Mouse (Mus musculus) intestine, embryonic 15.5 days (tissue): ENCODE results near the gene Gm43720. TPM values are rescaled to one million over a fixed set of nuclear protein-coding genes. Genes with fewer than 3 reads are reported as not detected.
A peak's percentile ranks its signal among the peaks of the same experiment; 100 is the strongest.

ENCODE experiments used
- ATAC-seq: fragments of 200-750 bp; cut with Nextera tagmentation; 2 replicates; pipeline ENCODE4 v1.8.0; 2017; ENCODE audit warnings: moderate TSS enrichment, moderate library complexity
- H3K27ac ChIP-seq: fragments of 300-500 bp; sonication (generic); 2 replicates; pipeline ENCODE4 v1.5.1; 2015; ENCODE audit warnings: mild to moderate bottlenecking, inconsistent platforms
- H3K27me3 ChIP-seq: fragments of 300-500 bp; sonication (generic); replicated peaks from 2 replicates; pipeline ENCODE4 v1.6.1; 2015; ENCODE audit warnings: inconsistent platforms
- H3K36me3 ChIP-seq: fragments of 300-500 bp; sonication (generic); 2 replicates; pipeline ENCODE4 v1.6.1; 2015; ENCODE audit warnings: inconsistent platforms
- H3K4me1 ChIP-seq: fragments of 300-500 bp; sonication (generic); replicated peaks from 2 replicates; pipeline ENCODE4 v1.6.1; 2015; ENCODE audit warnings: inconsistent platforms
- H3K4me2 ChIP-seq: fragments of 300-500 bp; sonication (generic); replicated peaks from 2 replicates; pipeline ENCODE4 v1.6.1; 2015; ENCODE audit warnings: mild to moderate bottlenecking, inconsistent platforms
- H3K4me3 ChIP-seq: fragments of 300-500 bp; sonication (generic); replicated peaks from 2 replicates; pipeline ENCODE4 v1.5.1; 2015; ENCODE audit warnings: inconsistent platforms
- H3K9ac ChIP-seq: fragments of 300-500 bp; sonication (generic); 2 replicates; pipeline ENCODE4 v1.6.1; 2015; ENCODE audit warnings: inconsistent platforms
- H3K9me3 ChIP-seq: fragments of 300-500 bp; sonication (generic); 2 replicates; pipeline ENCODE4 v1.6.1; 2016; ENCODE audit warnings: inconsistent platforms
- WGBS: fragments of 180-500 bp; shearing (Covaris S2); methylation state at CpG from one replicate; pipeline ENCODE4 v1.1.7; 2015; 5-methylcytosine and 5-hydroxymethylcytosine counted together
- polyA plus RNA-seq: library from polyadenylated mRNA; unstranded; fragments of >200 nt; fragmentation: Nextera tagmentation; extraction: Ambion mirVana; gene quantifications from 2 replicates; pipeline ENCODE4 v1.2.1, GENCODE M21; 2015

The Gm43720 gene
- polyA plus RNA-seq, 1 experiment from 2014 or later = not detected

DNA sequence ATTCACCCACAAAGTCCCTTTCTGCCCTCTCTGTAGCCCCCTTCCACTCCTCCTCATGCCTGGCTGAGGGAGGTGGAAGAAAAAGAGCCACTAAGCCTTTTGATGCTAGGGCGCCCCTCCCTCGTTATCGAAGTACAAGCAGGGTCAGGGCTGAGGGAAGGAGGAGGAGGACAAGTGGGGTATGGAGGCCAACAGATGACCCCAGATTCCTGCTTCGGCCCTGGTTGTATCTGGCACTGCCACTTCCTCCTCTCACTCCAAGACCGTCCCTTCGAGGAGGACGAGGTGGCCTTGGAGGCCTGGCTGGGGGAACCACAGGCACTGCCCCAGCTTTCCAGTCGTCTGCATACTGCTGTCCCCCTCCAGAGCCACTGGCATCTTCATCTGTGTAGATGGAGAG lies 5.6 kb downstream of the Gm43720 start:
- no peak overlapping the region for H3K27ac ChIP-seq
- no peak for ATAC-seq
- 80% methylated on average over 8 of the region's 8 CpGs for WGBS
- H3K27me3 ChIP-seq = no peaks in the 10 kb centered on the region
- H3K4me1 ChIP-seq = peaks cover 17% of the 10 kb centered on the region; the same call in 1 of the 2 replicates
- H3K36me3 ChIP-seq = no peaks in the 10 kb centered on the region
- H3K9ac ChIP-seq = no peak overlapping the region
- H3K9me3 ChIP-seq = no peaks in the 10 kb centered on the region
- no peak overlapping the region for H3K4me3 ChIP-seq
- no peak overlapping the region for H3K4me2 ChIP-seq

DNA sequence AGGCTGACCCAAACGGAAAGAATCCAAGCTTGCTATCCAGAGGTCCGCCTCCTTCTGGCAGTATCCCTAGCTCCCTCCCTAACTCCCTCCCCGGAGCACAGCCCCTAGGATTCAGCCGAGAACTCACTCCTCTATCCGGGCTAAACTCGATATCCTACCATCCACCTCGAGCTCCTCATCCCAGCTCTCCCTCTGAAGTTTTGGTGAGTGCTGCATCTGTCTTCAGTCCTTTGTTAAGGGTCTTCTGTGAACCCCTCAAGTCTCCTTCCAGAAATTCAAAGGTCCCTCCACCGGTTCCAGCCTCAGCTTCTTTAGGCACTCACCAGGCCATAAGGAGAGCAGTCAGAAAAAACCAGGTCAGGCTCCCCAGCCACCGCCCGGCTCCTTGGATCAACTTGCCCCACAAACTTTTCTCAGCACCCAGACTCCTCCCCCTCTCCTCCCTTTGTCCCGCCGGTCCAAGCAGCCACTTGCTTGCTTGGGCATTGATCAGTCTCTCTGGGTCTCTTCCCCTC lies 7.3 kb downstream of the Gm43720 start, which contains the start of gene Gal3st4:
Gene Gal3st4 (minus strand): TSS at position 432 of the 515 bp plus-strand sequence.
- Histone ChIP-seq H3K36me3 (no peaks in the 10 kb centered on the region), H3K27me3 (no peaks in the 10 kb centered on the region), H3K27ac (peak within 1 kb of the TSS; percentile 36; the same call in 1 of the 2 replicates), H3K4me1 (peaks cover 10% of the 10 kb centered on the region; the same call in 1 of the 2 replicates), H3K9ac (peak within 1 kb of the TSS; percentile 37), H3K4me3 (peak within 1 kb of the TSS; percentile 15; the same call in 1 of the 2 replicates), H3K4me2 (peak within 1 kb of the TSS; percentile 52), H3K9me3 (no peaks in the 10 kb centered on the region)
- WGBS = 3% methylated on average over 12 of the region's 12 CpGs
- peak; percentile 57; the same call in 1 of the 2 replicates for ATAC-seq

DNA sequence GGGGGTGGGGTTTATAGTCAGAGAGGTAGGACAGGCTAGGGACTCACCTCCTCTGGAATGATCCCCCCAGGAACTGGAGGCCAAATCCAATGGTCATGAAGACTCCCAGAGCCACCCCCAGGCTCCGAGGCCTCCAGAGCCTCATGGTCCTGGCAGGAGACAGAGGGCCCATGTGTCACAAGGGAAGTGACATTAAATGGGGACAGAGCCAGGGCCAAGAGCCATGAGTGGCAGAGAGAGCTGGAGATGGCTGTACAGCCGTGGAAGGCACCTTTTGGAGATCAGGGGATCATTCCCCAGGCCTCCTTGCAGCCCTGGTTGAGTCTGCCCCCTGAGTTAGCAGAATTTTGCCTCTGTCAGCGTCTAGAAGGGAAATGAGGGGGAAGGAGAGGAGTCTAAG lies 8.5 kb downstream of the Gm43720 start:
- H3K4me2 ChIP-seq = no peak overlapping the region
- H3K4me3 ChIP-seq = no peak overlapping the region
- no peaks in the 10 kb centered on the region for H3K27me3 ChIP-seq
- 70% methylated on average over 3 of the region's 3 CpGs for WGBS
- H3K4me1 ChIP-seq = peaks cover 10% of the 10 kb centered on the region; the same call in 1 of the 2 replicates
- H3K9ac ChIP-seq = no peak overlapping the region
- no peak for ATAC-seq
- H3K9me3 ChIP-seq = no peaks in the 10 kb centered on the region
- peaks cover 1% of the 10 kb centered on the region; the same call in 1 of the 2 replicates for H3K36me3 ChIP-seq
- H3K27ac ChIP-seq = no peak overlapping the region

DNA sequence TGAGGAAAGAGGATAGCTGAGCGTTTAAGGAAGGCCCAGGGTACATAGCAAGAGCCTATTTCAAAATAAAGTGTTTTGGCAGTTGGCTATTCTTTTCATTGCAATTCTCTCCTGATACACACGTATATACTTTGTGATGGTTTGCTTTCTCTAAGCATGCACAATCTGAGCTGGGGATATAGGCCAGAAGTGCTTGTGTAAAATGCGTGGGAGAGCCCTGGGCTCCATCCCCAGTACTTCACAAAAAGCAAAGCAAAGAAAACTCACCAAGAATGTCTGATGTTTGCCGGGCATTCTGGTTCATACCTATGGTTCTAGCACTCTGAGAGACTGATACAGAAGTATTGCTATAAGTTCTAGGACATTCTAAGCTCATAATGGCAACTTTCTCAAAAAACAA lies 10.8 kb downstream of the Gm43720 start:
- WGBS = 73% methylated on average over 4 of the region's 4 CpGs
- H3K27ac ChIP-seq = no peak overlapping the region
- peaks cover 3% of the 10 kb centered on the region; the same call in 1 of the 2 replicates for H3K36me3 ChIP-seq
- no peaks in the 10 kb centered on the region for H3K27me3 ChIP-seq
- no peak for ATAC-seq
- H3K9me3 ChIP-seq = no peaks in the 10 kb centered on the region
- no peak overlapping the region for H3K9ac ChIP-seq
- no peak overlapping the region for H3K4me2 ChIP-seq
- H3K4me1 ChIP-seq = peaks cover 4% of the 10 kb centered on the region
- no peak overlapping the region for H3K4me3 ChIP-seq

DNA sequence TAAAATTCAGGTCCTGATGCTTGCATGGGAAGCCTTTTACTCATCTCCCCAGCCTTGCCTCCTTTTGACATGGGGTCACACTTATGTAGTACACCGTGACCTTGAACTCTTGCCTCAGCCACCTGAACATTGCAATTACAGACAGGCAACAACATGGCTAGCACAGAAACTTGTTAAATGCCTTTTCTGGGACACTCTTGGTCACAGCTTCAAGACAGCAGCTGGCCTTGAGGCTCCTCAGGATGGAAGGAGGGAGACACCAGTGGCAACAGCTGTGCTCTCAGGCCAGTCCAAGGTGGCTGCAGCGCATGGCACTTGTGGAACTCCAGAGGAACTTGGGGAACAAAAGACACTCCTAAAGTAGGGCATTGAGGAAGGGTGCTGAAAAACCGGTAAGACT lies 12.6 kb downstream of the Gm43720 start:
- H3K9me3 ChIP-seq = no peaks in the 10 kb centered on the region
- peaks cover 3% of the 10 kb centered on the region; the same call in 1 of the 2 replicates for H3K36me3 ChIP-seq
- H3K9ac ChIP-seq = no peak overlapping the region
- 82% methylated on average over 3 of the region's 3 CpGs for WGBS
- H3K27ac ChIP-seq = no peak overlapping the region
- H3K27me3 ChIP-seq = no peaks in the 10 kb centered on the region
- H3K4me1 ChIP-seq = peaks cover 17% of the 10 kb centered on the region
- no peak for ATAC-seq
- no peak overlapping the region for H3K4me2 ChIP-seq
- H3K4me3 ChIP-seq = no peak overlapping the region

DNA sequence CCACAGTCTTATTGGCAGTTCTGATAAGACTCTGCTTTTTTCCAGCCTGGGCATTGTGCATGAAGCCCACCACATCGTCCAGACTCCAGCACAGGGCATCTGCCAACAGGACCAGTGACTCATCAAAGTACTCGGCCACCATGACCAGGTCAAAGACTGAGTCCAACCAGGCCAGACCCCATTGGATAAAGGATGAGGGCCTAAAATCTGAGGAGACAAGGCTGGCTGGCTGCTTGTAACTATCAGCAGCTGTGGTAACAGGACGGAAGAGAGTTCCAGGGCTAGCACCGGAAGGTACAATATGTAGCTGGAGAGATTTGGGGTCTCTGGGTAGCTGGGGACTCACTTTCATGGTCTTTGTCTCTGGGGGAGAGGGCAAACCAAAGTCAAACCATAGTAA lies 14.0 kb downstream of the Gm43720 start:
- WGBS = 95% methylated on average over 4 of the region's 4 CpGs
- ATAC-seq = no peak
- H3K9ac ChIP-seq = no peak overlapping the region

DNA sequence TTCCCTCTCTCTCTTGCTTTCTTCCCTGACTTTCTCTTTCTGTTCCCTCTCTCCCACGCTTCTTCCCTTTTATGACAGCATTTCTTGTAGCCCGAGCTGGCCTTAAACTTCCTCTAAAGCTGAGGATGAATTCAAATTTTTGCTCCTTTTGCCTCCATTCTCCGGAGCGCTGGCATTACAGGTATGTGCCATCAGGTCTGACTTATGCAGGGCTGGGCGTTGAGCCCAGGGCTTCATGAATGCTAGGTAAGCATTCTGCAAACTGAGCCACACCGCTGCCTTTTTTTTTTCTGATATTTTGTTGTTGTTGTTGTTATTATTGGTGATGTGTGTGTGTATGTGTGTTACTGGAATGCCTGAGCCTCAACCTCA lies 15.6 kb downstream of the Gm43720 start:
- Histone ChIP-seq H3K36me3 (peaks cover 17% of the 10 kb centered on the region), H3K27ac (no peak overlapping the region), H3K9ac (peak overlapping the region; percentile 84), H3K27me3 (no peaks in the 10 kb centered on the region), H3K4me2 (peak overlapping the region; percentile 92), H3K9me3 (no peaks in the 10 kb centered on the region), H3K4me1 (peaks cover 21% of the 10 kb centered on the region), H3K4me3 (peak overlapping the region; percentile 80)
- WGBS = 12% methylated on average over 6 of the region's 6 CpGs
- ATAC-seq = no peak

More for the DNA sequence above, 14.0 kb downstream of the Gm43720 start:
- Histone ChIP-seq H3K4me1 (peaks cover 17% of the 10 kb centered on the region), H3K9me3 (no peaks in the 10 kb centered on the region), H3K4me3 (no peak overlapping the region), H3K27ac (no peak overlapping the region), H3K27me3 (no peaks in the 10 kb centered on the region), H3K4me2 (no peak overlapping the region), H3K36me3 (peaks cover 11% of the 10 kb centered on the region)

DNA sequence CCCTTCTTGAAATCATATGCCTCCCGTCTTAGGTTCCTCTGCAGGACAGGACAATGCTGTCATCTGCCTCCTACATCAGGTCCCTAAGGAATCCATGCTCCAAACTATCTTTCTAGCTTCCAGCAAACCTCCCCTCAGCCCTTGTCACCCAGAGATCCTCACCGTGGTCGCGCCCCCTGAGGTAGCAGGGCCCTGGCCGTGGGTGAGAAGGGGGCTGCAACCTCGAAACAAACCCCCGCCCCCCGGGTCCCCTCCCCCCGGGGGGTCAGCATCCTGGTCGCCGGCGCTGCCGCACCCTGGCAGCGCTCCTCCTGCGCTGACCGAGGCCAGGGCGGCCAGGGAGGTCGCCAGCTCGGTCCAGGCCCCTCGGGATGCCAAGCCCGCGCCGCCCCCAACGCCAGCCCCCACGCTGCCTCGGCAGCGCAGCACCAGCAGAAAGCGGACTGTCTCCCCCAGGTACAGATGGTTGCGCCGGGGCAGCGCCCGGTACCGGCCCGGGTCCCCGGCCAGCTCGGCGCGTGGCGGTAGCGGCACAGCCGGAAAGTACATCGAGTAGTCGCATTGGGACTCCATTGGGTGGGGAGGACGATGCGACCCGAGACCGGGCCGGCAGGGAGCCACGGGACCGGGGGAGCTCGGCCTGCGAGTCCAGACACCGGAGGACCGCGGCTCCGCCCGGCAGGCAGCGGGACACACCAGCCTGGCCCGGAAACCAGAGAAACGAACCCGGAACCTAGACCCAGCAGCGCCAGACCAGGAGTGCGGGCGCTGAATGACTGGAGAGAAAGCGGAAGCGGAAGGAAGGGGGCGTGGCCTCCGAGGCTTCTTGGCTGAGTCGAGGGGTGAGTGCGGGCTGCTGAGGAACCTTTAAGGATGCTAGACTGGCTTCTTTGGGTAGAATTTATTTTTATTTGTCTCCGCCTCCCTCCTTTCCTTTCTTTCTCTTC lies 16.2 kb downstream of the Gm43720 start, which contains the start of gene BC037034:
Gene BC037034 (minus strand): TSS at position 774 of the 947 bp plus-strand sequence.
- Histone ChIP-seq H3K9ac (peak within 1 kb of the TSS; percentile 84), H3K4me2 (peak within 1 kb of the TSS; percentile 92), H3K27ac (peak within 1 kb of the TSS; percentile 77), H3K4me1 (peaks cover 21% of the 10 kb centered on the region), H3K4me3 (peak within 1 kb of the TSS; percentile 80), H3K9me3 (no peaks in the 10 kb centered on the region), H3K27me3 (no peaks in the 10 kb centered on the region), H3K36me3 (peaks cover 17% of the 10 kb centered on the region)
- ATAC-seq = peak; percentile 96
- under 1% methylated on average over 71 of the region's 71 CpGs for WGBS

DNA sequence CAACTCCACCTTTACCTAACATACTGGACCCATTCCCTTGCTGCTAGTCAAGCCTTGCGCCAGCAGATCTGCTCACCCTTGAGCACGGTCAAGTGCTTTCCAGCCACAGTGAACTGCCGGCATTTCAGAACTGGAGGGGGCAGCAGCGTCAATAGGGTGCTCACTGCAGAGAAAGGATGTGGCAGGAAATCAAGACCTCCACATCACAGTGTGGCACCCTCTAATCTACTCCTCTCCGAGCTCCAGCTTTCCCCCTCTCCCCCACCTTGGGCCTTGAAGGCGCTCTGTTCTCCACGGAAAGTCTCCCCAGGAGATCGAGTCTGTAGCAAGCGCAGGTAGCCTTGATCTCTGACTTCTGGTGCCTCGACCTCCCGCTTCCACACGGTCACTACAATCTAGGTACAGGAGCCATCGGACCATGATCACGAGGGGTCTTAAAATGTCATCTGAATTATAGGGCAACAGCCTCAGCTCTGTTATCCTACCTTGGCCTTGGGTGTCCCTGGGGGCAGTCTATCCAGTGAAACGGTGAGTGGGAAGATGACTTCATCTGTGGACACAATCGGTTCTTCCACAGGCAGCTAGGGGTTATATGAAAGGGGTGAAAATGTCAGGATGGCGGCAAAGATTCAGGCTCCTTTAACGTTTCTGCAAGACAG lies 17.0 kb downstream of the Gm43720 start:
- no peaks in the 10 kb centered on the region for H3K27me3 ChIP-seq
- peak overlapping the region; percentile 84 for H3K9ac ChIP-seq
- peaks cover 21% of the 10 kb centered on the region for H3K36me3 ChIP-seq
- H3K4me1 ChIP-seq = peaks cover 21% of the 10 kb centered on the region
- H3K4me2 ChIP-seq = peak overlapping the region; percentile 92
- WGBS = 62% methylated on average over 18 of the region's 18 CpGs
- peak overlapping the region; percentile 80 for H3K4me3 ChIP-seq
- H3K9me3 ChIP-seq = no peaks in the 10 kb centered on the region
- no peak overlapping the region for H3K27ac ChIP-seq
- no peak for ATAC-seq

DNA sequence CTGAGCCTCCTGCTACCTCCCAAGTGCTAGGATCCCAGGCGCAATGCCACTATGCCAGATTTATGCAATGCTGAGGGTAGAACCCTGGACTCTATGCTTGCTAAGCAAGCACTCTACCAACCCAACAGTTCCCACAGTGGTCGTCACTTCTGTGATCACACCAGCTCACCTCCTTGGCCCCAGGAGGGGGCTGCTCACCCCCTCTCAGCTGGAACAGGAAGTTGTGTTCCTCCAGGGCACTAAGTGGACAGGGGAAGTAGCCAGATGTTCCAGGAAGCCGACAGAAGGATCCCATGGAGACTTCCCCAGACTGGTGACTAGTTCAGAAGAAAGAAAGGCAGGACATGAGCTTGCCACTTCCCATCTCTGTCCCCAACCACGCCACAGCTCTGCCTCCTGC lies 17.8 kb downstream of the Gm43720 start:
- peak overlapping the region; percentile 92 for H3K4me2 ChIP-seq
- H3K27me3 ChIP-seq = no peaks in the 10 kb centered on the region
- peaks cover 21% of the 10 kb centered on the region for H3K4me1 ChIP-seq
- no peak overlapping the region for H3K27ac ChIP-seq
- H3K36me3 ChIP-seq = peaks cover 22% of the 10 kb centered on the region
- WGBS = 70% methylated on average over 4 of the region's 4 CpGs
- H3K9me3 ChIP-seq = no peaks in the 10 kb centered on the region
- H3K4me3 ChIP-seq = peak overlapping the region; percentile 80; the same call in 1 of the 2 replicates
- no peak for ATAC-seq
- H3K9ac ChIP-seq = peak overlapping the region; percentile 17; the same call in 1 of the 2 replicates

DNA sequence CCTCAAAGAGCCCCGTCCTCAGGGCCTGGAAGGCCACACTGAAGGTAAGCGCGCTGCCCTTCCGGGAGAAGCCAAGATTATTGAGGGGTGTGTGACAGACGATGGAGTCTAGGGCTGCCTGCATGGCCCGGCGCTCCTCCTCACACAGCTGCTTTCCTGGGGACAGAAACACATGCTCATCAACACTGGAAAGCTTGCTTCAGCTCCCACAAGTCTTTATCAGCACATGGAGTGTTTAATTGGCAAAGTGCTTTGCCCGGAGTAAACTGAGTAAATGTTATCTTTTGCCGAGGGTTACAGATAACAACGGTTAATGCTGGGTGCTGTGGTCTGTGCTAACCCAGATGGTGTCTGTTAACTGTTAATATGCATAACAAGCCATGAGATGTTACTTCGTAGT lies 18.9 kb downstream of the Gm43720 start:
- H3K27ac ChIP-seq = no peak overlapping the region
- no peaks in the 10 kb centered on the region for H3K9me3 ChIP-seq
- no peak for ATAC-seq
- peaks cover 19% of the 10 kb centered on the region for H3K36me3 ChIP-seq
- WGBS = 75% methylated on average over 11 of the region's 11 CpGs
- peaks cover 23% of the 10 kb centered on the region for H3K4me1 ChIP-seq
- no peak overlapping the region for H3K4me3 ChIP-seq
- no peaks in the 10 kb centered on the region for H3K27me3 ChIP-seq
- no peak overlapping the region for H3K4me2 ChIP-seq
- H3K9ac ChIP-seq = no peak overlapping the region

DNA sequence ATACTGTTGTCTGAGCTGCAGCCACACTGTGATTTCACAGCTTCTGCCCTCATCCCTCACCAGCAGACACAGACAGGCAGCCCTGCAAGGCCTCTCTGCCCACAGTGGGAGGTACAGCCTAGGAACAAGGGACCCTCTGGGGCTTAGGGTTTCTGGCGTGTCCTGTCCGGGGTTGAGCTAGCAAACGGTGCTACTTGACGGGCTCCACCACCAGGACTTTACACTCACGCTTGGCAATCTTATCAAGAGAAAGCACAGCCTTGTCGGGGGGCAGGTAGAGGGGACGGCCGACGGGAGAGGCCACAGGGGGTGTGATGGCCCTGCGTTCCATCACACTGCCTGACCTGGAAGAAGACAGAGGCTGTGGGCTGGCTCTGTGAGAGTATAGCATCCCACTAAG lies 19.7 kb downstream of the Gm43720 start:
- Histone ChIP-seq H3K36me3 (peaks cover 19% of the 10 kb centered on the region), H3K27me3 (no peaks in the 10 kb centered on the region), H3K4me2 (no peak overlapping the region), H3K4me1 (peaks cover 23% of the 10 kb centered on the region), H3K9ac (peak overlapping the region; percentile 24), H3K9me3 (no peaks in the 10 kb centered on the region), H3K27ac (no peak overlapping the region), H3K4me3 (no peak overlapping the region)
- no peak for ATAC-seq
- WGBS = 71% methylated on average over 10 of the region's 10 CpGs
